Mouse (Mus musculus) midbrain, embryonic 15.5 days (tissue): ENCODE measurements around the gene Akip1. TPM values are rescaled to one million over a fixed set of nuclear protein-coding genes. Genes with fewer than 3 reads are reported as not detected.
A peak's percentile ranks its signal among the peaks of the same experiment; 100 is the strongest.

Source experiments
- ATAC-seq: fragments of 200-750 bp; cut with Nextera tagmentation; replicated peaks from 2 replicates; pipeline ENCODE4 v1.8.0; 2017; ENCODE audit warnings: moderate TSS enrichment
- H3K27ac ChIP-seq: fragments of 300-500 bp; sonication (generic); 2 replicates; pipeline ENCODE4 v1.5.1; 2015; ENCODE audit warnings: mild to moderate bottlenecking, inconsistent platforms
- H3K27me3 ChIP-seq: fragments of 300-500 bp; sonication (generic); replicated peaks from 2 replicates; pipeline ENCODE4 v1.6.1; 2015; ENCODE audit warnings: inconsistent platforms
- H3K36me3 ChIP-seq: fragments of 300-500 bp; sonication (generic); replicated peaks from 2 replicates; pipeline ENCODE4 v1.6.1; 2015; ENCODE audit warnings: inconsistent platforms
- H3K4me1 ChIP-seq: fragments of 300-500 bp; sonication (generic); 2 replicates; pipeline ENCODE4 v1.6.1; 2015; ENCODE audit warnings: inconsistent platforms
- H3K4me2 ChIP-seq: fragments of 300-500 bp; sonication (generic); 2 replicates; pipeline ENCODE4 v1.6.1; 2015; ENCODE audit warnings: inconsistent platforms, mild to moderate bottlenecking, moderate library complexity
- H3K4me3 ChIP-seq: fragments of 300-500 bp; sonication (generic); 2 replicates; pipeline ENCODE4 v1.5.1; 2015; ENCODE audit warnings: mild to moderate bottlenecking, inconsistent platforms
- H3K9ac ChIP-seq: fragments of 300-500 bp; sonication (generic); 2 replicates; pipeline ENCODE4 v1.6.1; 2015; ENCODE audit warnings: mild to moderate bottlenecking, inconsistent platforms
- H3K9me3 ChIP-seq: fragments of 300-500 bp; sonication (generic); 2 replicates; pipeline ENCODE4 v1.6.1; 2016; ENCODE audit warnings: inconsistent platforms
- WGBS: fragments of 180-500 bp; shearing (Covaris S2); methylation state at CpG from one replicate; pipeline ENCODE4 v1.1.7; 2015; ENCODE audit warnings: mixed read lengths; 5-methylcytosine and 5-hydroxymethylcytosine counted together
- polyA plus RNA-seq: library from polyadenylated mRNA; unstranded; fragments of >200 nt; fragmentation: Nextera tagmentation; extraction: Ambion mirVana; gene quantifications from 2 replicates; pipeline ENCODE4 v1.2.1, GENCODE M21; 2015

The Akip1 gene
- polyA plus RNA-seq, 1 experiment from 2014 or later, result 13.1 TPM

GRCm38 (mm10) chr7:109686585-109687128 lies 16.8 kb upstream of the Akip1 start:
- Histone ChIP-seq H3K27ac (no peak overlapping the region), H3K9me3 (no peaks in the 10 kb centered on the region), H3K4me2 (no peak overlapping the region), H3K4me1 (no peaks in the 10 kb centered on the region), H3K4me3 (no peak overlapping the region), H3K36me3 (no peaks in the 10 kb centered on the region), H3K27me3 (0 out of 2 replicates have a peak, but pooled peaks cover 3% of the 10 kb centered on the region), H3K9ac (no peak overlapping the region)
- ATAC-seq, result no peak
- WGBS, result 31% methylated on average over 9 of the region's 9 CpGs

GRCm38 (mm10) chr7:109690101-109690500 lies 13.4 kb upstream of the Akip1 start:
- 0 out of 2 replicates have a peak, but pooled peaks cover under 1% of the 10 kb centered on the region for H3K27me3 ChIP-seq
- WGBS, result 93% methylated on average over 3 of the region's 3 CpGs
- H3K36me3 ChIP-seq, result no peaks in the 10 kb centered on the region
- H3K9me3 ChIP-seq, result no peaks in the 10 kb centered on the region
- H3K4me3 ChIP-seq, result no peak overlapping the region
- no peaks in the 10 kb centered on the region for H3K4me1 ChIP-seq
- no peak overlapping the region for H3K9ac ChIP-seq
- no peak overlapping the region for H3K4me2 ChIP-seq
- H3K27ac ChIP-seq, result no peak overlapping the region
- no peak for ATAC-seq

GRCm38 (mm10) chr7:109690961-109691360 lies 12.5 kb upstream of the Akip1 start:
- Histone ChIP-seq H3K4me2 (no peak overlapping the region), H3K27ac (no peak overlapping the region), H3K4me3 (no peak overlapping the region), H3K9me3 (no peaks in the 10 kb centered on the region), H3K36me3 (no peaks in the 10 kb centered on the region), H3K9ac (no peak overlapping the region), H3K27me3 (no peaks in the 10 kb centered on the region), H3K4me1 (no peaks in the 10 kb centered on the region)
- no peak for ATAC-seq
- 95% methylated on average over 5 of the region's 5 CpGs for WGBS

GRCm38 (mm10) chr7:109694576-109695338 lies 8.7 kb upstream of the Akip1 start:
- no peak overlapping the region for H3K4me3 ChIP-seq
- no peaks in the 10 kb centered on the region for H3K9me3 ChIP-seq
- no peaks in the 10 kb centered on the region for H3K36me3 ChIP-seq
- no peak for ATAC-seq
- H3K9ac ChIP-seq, result no peak overlapping the region
- no peak overlapping the region for H3K4me2 ChIP-seq
- H3K27ac ChIP-seq, result no peak overlapping the region
- WGBS, result 84% methylated on average over 13 of the region's 13 CpGs
- H3K27me3 ChIP-seq, result no peaks in the 10 kb centered on the region
- no peaks in the 10 kb centered on the region for H3K4me1 ChIP-seq

GRCm38 (mm10) chr7:109695339-109695726 lies 8.2 kb upstream of the Akip1 start:
- Histone ChIP-seq H3K36me3 (no peaks in the 10 kb centered on the region), H3K27me3 (no peaks in the 10 kb centered on the region), H3K9me3 (no peaks in the 10 kb centered on the region), H3K4me1 (no peaks in the 10 kb centered on the region), H3K27ac (no peak overlapping the region), H3K4me3 (no peak overlapping the region), H3K9ac (no peak overlapping the region), H3K4me2 (no peak overlapping the region)
- no peak for ATAC-seq
- 91% methylated on average over 10 of the region's 10 CpGs for WGBS

- Histone ChIP-seq H3K27ac (no peak overlapping the region), H3K9me3 (no peaks in the 10 kb centered on the region), H3K4me2 (no peak overlapping the region), H3K27me3 (no peaks in the 10 kb centered on the region), H3K4me1 (peaks cover 10% of the 10 kb centered on the region), H3K9ac (no peak overlapping the region), H3K36me3 (no peaks in the 10 kb centered on the region), H3K4me3 (no peak overlapping the region)
- no peak for ATAC-seq
Observed at GRCm38 (mm10) chr7:109700213-109700612, 3.3 kb upstream of the Akip1 start.

GRCm38 (mm10) chr7:109702721-109703120 lies 769 bp upstream of the Akip1 start:
- peak overlapping the region; percentile 83 for H3K4me2 ChIP-seq
- ATAC-seq, result no peak
- no peak overlapping the region for H3K9ac ChIP-seq
- peaks cover 10% of the 10 kb centered on the region for H3K4me1 ChIP-seq
- WGBS, result 36% methylated on average over 4 of the region's 4 CpGs
- no peaks in the 10 kb centered on the region for H3K27me3 ChIP-seq
- peak overlapping the region; percentile 72 for H3K4me3 ChIP-seq
- no peaks in the 10 kb centered on the region for H3K36me3 ChIP-seq
- no peak overlapping the region for H3K27ac ChIP-seq
- no peaks in the 10 kb centered on the region for H3K9me3 ChIP-seq

- 1% methylated on average over 17 of the region's 17 CpGs for WGBS
- Histone ChIP-seq H3K27me3 (no peaks in the 10 kb centered on the region), H3K4me2 (peak overlapping the region; percentile 83), H3K27ac (peak overlapping the region; percentile 72), H3K4me1 (peaks cover 10% of the 10 kb centered on the region), H3K36me3 (no peaks in the 10 kb centered on the region), H3K9me3 (no peaks in the 10 kb centered on the region), H3K4me3 (peak overlapping the region; percentile 72), H3K9ac (peak overlapping the region; percentile 60)
- ATAC-seq, result no peak
Observed at GRCm38 (mm10) chr7:109704016-109704377, 507 bp downstream of the Akip1 start.

GRCm38 (mm10) chr7:109704461-109704860 lies 971 bp downstream of the Akip1 start:
- no peak for ATAC-seq
- no peak overlapping the region for H3K9ac ChIP-seq
- no peaks in the 10 kb centered on the region for H3K36me3 ChIP-seq
- no peak overlapping the region for H3K27ac ChIP-seq
- peak overlapping the region; percentile 72 for H3K4me3 ChIP-seq
- WGBS, result 75% methylated on average over 3 of the region's 3 CpGs
- peak overlapping the region; percentile 83 for H3K4me2 ChIP-seq
- no peaks in the 10 kb centered on the region for H3K9me3 ChIP-seq
- H3K4me1 ChIP-seq, result peaks cover 10% of the 10 kb centered on the region
- H3K27me3 ChIP-seq, result no peaks in the 10 kb centered on the region

- no peaks in the 10 kb centered on the region for H3K9me3 ChIP-seq
- ATAC-seq, result no peak
- WGBS, result 58% methylated on average over 4 of the region's 4 CpGs
- H3K4me2 ChIP-seq, result no peak overlapping the region
- H3K27ac ChIP-seq, result no peak overlapping the region
- H3K9ac ChIP-seq, result no peak overlapping the region
- H3K36me3 ChIP-seq, result peaks cover 3% of the 10 kb centered on the region; the same call in 1 of the 2 replicates
- peaks cover 10% of the 10 kb centered on the region for H3K4me1 ChIP-seq
- H3K27me3 ChIP-seq, result no peaks in the 10 kb centered on the region
- H3K4me3 ChIP-seq, result no peak overlapping the region
Observed at GRCm38 (mm10) chr7:109707023-109707785, 3.7 kb downstream of the Akip1 start.

GRCm38 (mm10) chr7:109708961-109709382 lies 5.5 kb downstream of the Akip1 start:
- H3K9ac ChIP-seq, result no peak overlapping the region
- peaks cover 3% of the 10 kb centered on the region; the same call in 1 of the 2 replicates for H3K36me3 ChIP-seq
- H3K4me1 ChIP-seq, result peaks cover 5% of the 10 kb centered on the region; the same call in 1 of the 2 replicates
- no peaks in the 10 kb centered on the region for H3K9me3 ChIP-seq
- no peak overlapping the region for H3K27ac ChIP-seq
- no peaks in the 10 kb centered on the region for H3K27me3 ChIP-seq
- WGBS, result 87% methylated on average over 3 of the region's 3 CpGs
- no peak overlapping the region for H3K4me2 ChIP-seq
- ATAC-seq, result no peak
- H3K4me3 ChIP-seq, result no peak overlapping the region

GRCm38 (mm10) chr7:109710069-109710468 lies 6.6 kb downstream of the Akip1 start:
- 81% methylated on average over 1 of the region's 1 CpGs for WGBS
- Histone ChIP-seq H3K4me1 (no peaks in the 10 kb centered on the region), H3K36me3 (peaks cover 3% of the 10 kb centered on the region; the same call in 1 of the 2 replicates), H3K4me2 (no peak overlapping the region), H3K4me3 (no peak overlapping the region), H3K9me3 (no peaks in the 10 kb centered on the region), H3K27ac (no peak overlapping the region), H3K9ac (no peak overlapping the region), H3K27me3 (no peaks in the 10 kb centered on the region)
- ATAC-seq, result no peak
